Mouse (Mus musculus) R1 (cell line): Measurements from ENCODE around the gene BC034090.

ENCODE experiments used
- DNase-seq: peaks from one replicate; pipeline ENCODE4 v3.0.0-alpha.2; 2018; ENCODE audit warnings: low read depth, low spot score

BC034090 gene

DNA sequence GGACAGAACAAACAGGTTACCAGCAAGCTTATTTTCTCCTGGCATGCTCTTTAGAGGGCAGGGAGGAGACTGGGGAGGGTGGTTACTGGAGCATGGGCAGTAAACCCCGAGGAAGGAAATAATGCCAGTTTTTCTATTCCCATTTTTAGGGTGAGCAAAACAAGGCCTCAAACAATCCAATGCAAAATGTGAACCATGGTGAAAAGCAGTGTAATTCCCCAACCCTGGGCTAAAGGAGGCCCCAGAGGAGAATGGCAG is 1.8 kb downstream of the BC034090 start:
- no peak for DNase-seq

DNA sequence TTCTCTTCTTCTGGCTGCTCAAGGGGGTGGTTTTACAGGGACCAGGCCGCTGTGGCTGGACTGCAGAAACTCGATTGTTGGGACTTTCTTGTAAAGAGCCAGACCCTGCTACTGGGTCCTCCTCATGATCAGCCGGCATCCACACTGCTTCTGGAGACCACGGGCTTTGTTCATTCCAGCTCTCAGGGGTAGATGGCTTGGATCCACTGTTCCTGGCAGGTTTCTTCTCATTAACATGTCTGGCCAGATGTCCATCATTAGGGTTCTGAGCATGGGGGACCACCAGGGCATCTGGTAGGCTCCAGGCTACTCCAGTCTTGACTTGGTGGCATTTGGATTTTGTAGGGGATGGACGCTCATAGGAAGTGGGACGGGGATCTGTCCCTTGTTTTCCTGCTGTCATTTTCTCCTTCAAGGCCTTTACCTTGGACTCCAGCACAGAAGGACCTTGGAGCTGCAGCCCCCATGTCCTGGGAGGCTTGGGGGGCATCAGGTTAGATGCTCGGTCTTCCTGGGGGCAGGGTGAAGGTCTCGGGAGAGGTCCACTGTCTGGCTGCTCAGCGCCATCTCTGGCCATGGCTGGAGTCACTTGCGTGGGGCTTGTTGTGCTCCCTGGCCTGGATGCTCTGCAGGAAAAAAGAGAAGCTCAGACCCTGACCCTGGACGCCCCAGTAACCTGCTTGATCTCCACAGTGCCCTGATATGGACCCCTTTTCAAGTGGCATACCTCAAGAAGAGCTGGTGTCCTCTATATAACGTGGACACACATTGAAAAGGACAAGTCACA is 2.4 kb downstream of the BC034090 start:
- DNase-seq, result no peak

DNA sequence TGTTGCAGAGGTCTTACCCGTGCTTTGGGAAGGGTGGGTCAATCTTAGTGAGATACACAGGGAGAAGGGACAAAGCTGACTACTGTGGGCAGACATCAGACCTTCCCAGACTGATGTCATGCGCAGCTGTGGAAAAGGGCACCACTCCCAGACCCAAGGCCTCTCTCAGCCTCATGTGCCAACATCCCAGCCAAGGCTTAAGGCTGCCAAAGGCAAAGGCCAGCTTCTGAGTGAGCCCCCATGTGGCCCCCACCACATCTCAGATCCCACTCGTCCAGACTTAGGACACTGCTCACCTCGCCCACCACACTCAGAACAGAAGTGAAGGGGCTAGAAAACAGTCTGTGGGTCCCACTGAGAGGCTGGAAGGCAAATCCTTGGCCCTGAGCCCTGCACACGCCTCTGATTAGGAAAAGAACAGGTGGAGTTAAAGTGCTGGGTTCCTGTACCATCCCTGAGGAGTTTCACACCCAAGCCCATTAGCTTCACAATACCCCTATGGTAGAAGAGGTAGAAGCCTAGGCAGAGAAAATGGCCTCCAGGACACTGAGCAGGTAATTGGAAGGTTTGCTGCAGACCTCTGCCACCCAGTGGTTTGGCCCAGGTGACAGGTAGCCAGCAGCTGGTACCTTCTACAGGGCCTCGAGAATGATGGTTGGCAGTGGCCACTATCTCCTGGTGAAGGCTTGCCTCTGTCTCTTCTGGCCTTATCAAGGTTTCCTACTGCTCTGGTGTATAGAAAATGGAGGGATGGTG is 4.1 kb downstream of the BC034090 start:
- DNase-seq, result no peak

DNA sequence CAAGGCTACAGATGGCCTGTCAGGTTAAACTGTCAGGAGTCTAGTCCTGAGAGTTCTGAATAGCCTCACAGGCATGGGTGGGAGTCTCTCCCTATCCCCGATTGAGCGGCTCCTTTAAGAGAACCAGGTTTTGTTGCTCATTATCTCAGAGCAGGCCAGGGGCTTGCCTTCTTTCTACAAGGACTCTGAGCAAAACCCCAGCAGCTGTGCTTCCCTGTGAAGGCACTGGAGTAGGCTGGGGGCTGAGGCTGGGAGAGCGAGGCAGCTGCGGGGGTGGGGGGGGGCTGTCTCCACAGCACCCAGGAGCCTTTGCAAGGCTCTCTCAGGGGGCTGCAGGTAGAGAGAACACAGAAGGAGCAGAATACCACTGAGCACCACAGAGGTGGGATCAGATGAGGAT is 5.1 kb downstream of the BC034090 start:
- DNase-seq, result no peak

DNA sequence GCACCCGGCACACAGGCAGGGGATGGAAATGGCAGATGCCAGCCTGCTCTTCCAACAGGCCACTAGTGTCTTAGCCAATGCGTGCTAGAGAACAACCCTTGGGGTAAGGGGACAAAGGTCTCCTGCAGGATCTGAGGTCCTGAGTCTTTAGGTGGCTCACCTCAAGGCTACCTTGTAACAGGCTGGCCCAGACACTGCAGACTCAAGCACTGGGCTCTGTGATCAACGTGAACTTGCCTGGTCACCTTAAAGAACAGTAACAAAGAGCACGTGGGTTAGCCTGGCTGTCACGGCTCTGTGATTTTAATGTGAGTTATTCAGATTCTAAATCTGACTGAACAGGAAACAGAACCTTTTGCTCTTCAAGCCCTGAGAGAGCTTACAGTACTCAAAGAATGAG is 6.1 kb downstream of the BC034090 start:
- no peak for DNase-seq

DNA sequence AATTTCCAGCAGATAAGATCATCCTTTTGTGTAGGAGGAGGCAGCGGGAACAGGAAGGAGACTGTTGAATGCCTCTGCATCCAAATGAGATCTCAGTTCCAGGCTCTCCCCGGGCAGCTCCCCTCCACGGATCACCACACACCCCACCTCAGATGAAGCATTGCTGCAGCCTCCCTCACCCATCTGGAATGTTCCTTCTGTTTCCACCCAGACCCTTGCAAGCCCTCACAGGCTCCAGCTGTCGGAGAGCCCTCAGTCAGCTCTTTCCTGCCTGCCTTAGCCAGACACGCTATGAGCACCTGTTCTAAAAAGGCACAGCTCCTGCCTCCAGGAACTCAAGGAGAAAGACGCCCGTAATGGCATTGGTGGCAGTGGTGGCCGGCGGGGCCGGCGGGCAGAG is 6.9 kb downstream of the BC034090 start:
- DNase-seq, result no peak

DNA sequence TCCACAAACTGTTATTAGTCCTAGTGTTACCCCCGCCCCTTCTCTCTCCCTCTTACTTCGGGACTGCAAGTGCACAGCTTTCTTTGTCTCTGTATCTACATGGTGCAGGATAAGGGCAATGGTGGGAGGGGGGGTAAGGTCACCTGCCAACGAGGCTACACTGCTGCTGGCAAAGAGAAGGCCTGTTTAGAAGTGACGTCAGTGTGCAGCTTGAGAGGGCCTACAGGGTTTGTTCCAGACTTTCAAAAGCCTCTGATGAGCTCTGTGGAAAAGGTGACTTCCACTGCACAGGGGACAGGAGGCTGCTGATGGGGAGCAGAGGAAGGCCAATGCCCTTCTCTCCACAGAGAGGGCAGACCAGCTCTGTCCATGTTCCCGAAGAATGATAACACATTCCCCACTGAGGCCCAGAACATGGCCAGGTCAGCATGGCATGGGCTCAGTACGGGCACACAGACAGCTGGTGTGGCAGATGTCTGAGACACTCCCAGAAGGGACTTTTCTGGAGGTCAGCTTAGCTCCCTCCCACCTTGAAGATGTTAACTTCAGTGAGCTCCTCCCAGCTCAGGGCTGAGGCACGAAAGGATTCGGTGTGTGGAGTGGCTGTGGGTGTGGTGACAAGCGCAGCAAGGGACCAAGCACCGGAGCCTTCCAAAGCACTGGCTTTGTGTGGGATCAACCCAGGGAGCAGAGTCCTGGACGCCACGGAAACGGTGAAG is 7.8 kb downstream of the BC034090 start:
- peak; percentile 37 for DNase-seq

DNA sequence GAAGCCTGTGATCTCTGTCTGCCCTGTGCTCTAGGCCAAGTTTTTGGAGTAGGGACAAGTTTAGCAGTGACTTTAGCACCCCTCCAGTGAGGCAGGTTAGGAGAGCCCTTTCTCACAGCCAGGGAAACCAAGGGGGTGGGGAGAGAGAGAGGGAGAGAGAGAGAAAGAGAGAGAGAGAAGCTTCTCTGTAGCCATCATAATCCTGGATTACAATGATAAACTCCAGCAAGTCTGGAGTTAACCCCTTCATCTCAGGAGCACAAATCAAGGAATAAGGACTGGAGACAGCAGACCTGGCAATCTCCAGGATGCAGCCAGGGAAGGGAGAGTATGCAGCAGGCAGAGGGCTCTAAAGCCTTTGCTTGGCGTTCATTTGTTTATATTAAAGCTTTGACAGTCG is 8.6 kb downstream of the BC034090 start:
- DNase-seq, result no peak

DNA sequence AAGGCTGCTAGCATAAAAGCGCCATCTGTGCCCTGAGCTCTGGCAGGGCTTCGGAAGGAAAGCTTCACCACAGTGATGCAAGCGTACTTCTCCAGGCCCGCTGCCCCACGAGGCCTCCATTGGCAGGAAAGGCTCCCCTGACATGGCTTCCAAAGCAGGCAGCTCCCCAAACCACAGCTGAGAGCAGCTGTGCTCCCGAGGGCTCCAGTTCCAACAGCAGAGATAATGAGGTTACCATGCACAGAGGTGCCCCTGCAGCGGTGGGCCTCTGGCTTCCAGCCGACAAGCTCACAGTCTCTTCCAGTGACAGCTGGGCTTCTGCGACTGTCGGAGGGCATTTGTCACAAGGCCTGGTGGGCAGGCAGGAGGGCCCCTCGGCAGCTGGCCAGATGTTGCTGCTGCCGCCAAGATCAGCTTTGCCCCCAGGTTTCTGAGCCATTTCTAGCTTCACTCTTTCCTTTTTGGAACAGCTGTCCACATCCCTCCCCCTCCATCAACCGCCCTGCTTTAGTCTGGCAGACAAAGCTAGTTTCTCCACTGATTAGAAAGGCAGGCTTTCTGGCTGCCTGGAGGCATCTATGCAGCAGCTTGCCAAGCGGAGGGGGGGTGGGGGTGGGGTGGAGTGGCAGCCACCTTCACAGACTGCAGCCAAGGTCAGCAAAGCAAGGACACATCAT is 10.2 kb downstream of the BC034090 start:
- no peak for DNase-seq

DNA sequence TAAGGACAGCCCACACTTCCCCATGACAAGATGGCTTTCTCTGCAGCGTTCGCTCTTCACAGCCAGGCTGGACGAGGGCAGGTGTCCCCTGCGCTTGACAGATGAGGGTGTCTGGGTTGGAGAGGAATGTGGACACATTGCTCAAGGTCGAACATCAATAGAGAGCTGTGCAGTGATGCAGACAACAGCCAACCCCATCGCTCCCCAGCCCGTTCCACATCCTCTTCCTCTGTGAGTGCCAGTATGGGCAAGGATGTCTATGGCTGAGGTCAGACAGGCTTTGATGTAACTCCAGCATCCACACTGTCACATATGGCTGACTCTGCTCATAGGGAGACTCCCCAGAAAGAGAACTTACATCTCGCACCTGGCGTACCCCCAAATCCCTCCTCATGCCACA is 10.9 kb downstream of the BC034090 start:
- no peak for DNase-seq

DNA sequence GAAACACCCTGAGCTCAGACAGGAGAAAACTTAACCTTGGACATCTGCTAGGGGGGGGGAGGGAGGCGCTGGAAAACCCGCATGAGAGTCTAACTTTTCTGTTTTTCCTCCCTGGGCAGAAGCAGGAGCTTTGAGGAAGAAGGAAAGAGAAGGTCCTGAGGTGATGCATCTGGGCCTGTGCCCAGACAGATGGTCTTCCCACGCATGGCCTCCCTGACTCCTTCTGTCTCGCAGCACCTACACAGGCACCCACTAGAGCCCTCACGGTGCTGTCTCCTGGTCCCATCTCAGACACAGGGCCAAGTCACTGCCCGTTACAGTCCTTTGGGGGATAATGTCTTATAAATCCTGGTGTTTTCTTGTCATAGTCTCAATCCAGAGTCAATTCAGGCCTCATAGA is 11.5 kb downstream of the BC034090 start:
- DNase-seq, result no peak

DNA sequence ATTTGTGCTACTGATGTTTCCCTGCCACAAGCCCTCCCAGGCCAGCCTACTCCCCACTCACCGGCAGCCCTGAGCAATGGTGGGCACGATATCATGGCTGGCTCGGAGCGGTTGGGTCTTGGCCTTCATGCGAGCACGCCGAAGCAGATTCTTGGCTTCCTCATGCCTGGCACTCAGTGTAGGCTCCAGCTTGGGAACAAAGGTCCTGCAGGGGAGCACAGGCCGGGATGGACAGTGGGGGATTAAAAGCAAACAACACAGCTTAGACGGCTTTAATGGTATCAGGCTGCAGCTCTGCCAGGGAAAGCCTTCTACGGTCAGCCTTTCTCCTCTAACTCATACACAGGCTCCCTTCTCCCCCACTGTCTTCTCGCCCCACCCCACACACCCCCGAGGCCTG is 11.9 kb downstream of the BC034090 start:
- no peak for DNase-seq

DNA sequence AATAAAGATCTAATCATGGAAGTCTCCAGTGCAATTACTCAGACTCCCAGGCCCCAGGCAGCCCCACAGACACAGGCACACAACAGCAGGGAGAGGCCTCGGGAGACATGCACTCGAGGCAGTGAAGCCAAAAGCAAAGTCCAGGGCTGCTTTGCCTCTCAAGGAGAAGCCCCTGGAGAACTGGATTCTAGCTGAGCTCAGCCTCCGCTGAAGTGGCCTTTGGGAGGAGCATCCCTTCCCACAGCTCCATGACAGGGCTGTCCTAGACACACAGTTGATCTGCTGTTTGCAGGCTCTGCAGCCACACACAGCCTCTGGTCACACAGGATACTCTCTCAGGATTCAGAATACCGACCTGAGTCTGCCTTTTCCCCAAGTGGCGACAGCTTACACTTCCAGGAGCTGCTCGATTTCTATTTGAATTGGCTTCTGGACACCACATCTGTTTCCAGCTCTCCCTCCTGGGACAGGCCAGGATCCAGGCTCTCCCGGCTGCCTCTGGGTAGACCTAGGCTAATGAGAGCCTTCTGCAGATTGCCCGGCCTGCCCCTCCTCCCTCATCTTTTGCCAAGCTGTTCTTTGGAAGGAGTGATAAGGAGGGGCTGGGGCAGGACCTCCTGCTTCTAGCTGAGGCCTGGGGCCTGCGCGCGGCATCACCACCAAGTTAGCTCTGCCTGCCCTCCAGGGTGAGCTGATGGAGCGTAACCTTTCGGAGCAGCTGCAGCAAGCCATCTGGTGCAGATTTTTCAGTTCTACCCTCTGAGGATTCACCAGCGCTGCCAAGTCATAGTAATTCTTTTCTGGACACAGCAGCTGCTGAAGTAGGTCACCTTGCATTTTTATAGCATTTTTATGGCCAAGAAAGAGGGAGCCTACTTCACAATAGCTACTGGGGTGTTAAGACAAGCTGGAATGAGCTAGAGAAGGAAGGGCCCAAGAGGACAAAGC is 14.5 kb downstream of the BC034090 start:
- DNase-seq, result no peak

DNA sequence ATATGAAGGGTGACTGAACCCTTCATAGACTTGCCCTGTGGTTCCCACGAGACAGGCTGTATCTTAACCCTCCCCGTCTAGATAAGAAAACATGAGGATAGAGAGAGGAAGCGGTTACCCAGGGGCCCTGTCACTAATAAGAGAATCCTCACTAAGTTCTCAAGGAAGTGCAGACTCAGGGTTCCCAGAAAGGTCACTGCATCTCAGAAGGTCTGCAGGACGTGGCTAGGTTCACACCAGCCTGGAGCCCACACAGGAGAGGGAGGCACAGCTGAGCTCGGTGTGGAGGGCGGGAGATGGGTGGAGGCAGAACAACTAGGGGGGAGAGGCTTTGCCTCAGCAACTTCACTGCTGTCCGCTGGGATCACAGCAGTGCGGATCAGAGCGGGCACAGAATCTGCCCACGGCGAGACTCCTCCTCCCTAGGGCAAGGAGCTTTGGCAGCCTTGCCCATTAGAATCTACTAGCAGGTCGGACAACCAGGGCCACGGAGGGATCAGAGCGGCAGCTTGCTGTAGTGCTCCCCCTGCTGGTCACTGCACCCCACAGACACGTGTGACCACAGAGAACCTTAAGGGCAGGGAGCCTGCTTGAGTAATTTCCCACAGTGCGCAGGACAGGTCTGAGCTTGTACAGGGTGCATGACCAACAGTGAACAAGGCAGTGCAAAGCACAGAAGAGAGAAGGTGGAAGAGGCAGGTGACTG is 20.2 kb downstream of the BC034090 start:
- DNase-seq, result peak; percentile 90

DNA sequence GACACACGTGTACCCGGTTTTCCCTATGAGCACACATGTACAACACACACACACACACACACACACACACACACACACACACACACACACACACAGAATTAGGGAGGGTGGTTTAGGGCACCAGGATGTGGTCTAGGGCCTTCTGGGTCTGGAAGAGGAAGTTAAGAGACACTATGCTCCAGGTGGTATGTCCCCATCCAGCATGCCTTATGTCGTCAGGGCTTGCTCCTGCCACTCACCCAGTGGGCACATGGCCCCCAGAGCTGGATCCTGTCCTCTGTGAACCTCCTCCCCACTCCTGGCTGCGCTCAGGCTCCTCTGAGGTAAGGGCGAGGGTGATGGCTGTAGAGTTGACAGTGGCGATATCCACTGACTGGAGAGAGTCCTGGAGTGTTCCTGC is 21.2 kb downstream of the BC034090 start:
- no peak for DNase-seq

DNA sequence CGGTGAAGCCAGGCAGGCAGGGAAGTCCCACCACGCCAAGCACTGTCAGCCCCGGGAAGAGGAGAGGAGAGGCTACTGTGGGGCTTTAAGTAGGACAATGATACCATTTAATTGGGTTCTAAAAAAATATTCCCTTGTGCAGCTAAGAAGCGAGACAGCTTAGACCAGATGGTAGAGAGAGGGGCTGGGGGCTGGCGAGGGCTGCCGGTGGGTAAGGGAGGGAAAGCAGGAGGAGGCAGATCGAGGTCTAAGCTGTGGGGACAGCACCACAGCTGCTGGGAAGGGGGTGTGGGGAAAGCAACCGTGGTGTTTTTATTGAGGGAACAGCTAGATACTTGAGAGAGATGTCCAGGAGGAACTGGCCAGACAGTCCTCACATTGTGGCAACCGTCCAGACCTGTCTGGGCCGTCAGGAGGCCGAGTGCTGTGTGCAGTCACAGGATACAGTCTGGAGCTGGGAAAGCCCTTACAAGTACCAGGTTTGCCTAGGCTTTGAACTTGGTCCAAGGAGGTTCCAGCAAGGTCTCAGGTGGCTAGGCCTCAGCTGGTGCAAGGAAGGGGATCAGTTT is 22.1 kb downstream of the BC034090 start:
- no peak for DNase-seq

DNA sequence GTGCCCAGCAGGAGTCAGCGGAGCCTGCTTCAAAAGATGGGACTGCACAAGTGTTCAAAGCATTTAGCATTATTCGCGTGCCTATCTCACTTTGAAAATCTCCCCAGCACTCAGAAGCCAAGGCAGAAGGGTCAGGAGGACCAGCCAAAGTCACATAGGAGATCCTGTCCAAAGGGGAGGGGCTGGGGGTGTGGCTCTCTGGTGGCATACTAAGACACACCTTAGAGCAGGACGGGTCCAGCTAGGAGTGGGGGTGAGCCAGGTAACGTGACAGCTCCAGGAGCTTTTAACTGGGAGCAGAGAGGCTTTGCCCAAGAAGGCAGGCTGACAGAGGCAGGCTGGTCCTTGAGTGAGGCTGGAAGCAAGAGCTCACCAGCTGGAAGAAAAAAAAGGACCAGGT is 25.3 kb downstream of the BC034090 start:
- no peak for DNase-seq

DNA sequence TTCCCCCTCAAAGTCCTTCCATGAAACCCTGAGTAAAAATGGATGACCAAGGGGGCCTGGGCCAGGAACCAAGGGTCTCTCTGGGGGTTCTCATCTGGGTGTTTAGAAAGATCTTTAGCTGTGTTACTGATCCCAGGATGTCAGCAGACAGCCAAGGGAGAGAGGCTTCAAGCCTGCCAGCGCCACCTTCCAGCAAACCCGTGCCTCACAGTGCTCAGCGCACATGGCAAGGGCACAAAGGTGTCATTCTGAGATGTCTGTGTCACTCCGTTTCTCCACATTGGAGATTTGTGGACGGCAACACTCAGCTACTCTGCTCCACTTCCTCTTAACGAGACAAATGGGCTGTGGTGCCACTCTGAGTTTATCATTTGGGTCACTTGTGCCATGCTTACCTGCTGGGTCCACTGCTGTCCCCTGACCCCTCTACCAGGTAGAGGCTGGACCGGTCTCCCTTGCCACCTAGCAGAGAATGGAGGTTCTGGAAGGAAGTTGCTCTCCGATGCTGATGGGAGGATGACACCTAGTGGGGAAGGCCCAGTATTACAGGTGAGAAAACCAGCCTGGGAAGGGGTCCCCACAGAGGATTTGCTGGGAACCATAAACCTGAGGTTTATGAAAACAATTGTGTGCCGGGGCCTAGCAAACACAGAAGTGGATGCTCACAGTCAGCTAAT is 26.2 kb downstream of the BC034090 start:
- peak; percentile 65 for DNase-seq

DNA sequence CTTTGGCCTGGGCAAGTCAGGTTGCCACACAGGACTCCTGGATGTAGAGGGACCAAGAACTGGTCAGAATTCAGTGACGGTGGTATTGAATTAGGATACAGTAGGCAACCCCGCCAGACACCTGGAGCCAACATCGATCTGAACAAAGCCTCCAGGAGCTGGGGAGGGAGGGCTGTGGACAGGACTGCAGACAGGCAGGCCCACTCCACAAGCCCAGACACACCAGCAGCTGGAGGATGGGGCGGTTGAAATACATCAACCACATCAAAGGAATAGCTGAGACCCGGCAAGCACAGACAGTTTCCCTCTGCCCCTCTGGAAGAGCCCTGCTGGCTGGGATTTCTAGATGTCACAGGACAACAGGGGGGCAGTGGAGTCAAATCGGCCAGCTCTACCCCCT is 27.4 kb downstream of the BC034090 start:
- no peak for DNase-seq

DNA sequence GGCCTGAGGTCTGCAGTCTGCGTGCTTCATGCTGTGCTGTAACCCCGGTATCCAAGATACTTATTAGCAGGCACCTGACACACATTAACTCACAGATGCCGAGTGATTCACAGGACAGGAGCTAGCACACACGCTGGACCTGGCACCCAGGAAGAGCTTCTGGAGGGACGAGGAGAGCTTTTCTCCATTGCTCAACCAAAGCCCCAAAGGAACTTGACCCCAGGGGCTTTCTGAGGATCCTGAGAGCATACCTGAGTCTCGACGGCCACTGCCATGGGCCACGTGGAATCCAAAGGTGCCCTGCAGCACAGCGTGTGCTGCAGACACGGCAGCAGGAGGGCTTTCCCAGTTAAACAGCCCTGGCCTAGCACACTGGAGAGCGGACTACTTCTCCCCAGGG is 27.9 kb downstream of the BC034090 start:
- no peak for DNase-seq
